Mouse (Mus musculus) lung, postnatal 0 days (tissue): ENCODE measurements around the gene Tbc1d30. TPM values are rescaled to one million over a fixed set of nuclear protein-coding genes. Genes with fewer than 3 reads are reported as not detected.

Source experiments
- ATAC-seq: fragments of 200-750 bp; cut with Nextera tagmentation; 2 replicates; pipeline ENCODE4 v1.8.0; 2017; ENCODE audit warnings: moderate library complexity
- DNase-seq: peaks from one replicate; pipeline ENCODE4 v3.0.0-alpha.2; 2016; ENCODE audit warnings: low spot score
- H3K27ac ChIP-seq: fragments of 300-500 bp; sonication (generic); 2 replicates; pipeline ENCODE4 v1.5.1; 2014; ENCODE audit warnings: antibody characterized with exemption, mild to moderate bottlenecking, low read length, mixed read lengths
- H3K27me3 ChIP-seq: fragments of 300-500 bp; sonication (generic); replicated peaks from 2 replicates; pipeline ENCODE4 v1.6.1; 2014; ENCODE audit warnings: low read length, mixed read lengths; ENCODE audit not compliant: insufficient read depth
- H3K36me3 ChIP-seq: fragments of 300-500 bp; sonication (generic); 2 replicates; pipeline ENCODE4 v1.6.1; 2014; ENCODE audit warnings: low read length, mixed read lengths; ENCODE audit not compliant: insufficient read depth
- H3K4me1 ChIP-seq: fragments of 300-500 bp; sonication (generic); 2 replicates; pipeline ENCODE4 v1.6.1; 2014; ENCODE audit warnings: antibody characterized with exemption, low read depth, low read length, mixed read lengths; ENCODE audit not compliant: insufficient read depth
- H3K4me2 ChIP-seq: fragments of 300-500 bp; sonication (generic); replicated peaks from 2 replicates; pipeline ENCODE4 v1.6.1; 2014; ENCODE audit warnings: low read depth, mild to moderate bottlenecking, low read length, moderate library complexity, mixed read lengths
- H3K4me3 ChIP-seq: fragments of 300-500 bp; sonication (generic); 2 replicates; pipeline ENCODE4 v1.5.1; 2014; ENCODE audit warnings: low read depth, low read length
- H3K9ac ChIP-seq: fragments of 300-500 bp; sonication (generic); replicated peaks from 2 replicates; pipeline ENCODE4 v1.6.1; 2014; ENCODE audit warnings: low read depth, mild to moderate bottlenecking
- H3K9me3 ChIP-seq: fragments of 300-500 bp; sonication (generic); 2 replicates; pipeline ENCODE4 v1.6.1; 2016; ENCODE audit warnings: low read length, mixed read lengths
- CTCF ChIP-seq: IDR thresholded peaks from 2 replicates; pipeline ENCODE4 v1.5.1; 2016; ENCODE audit warnings: antibody characterized with exemption, mild to moderate bottlenecking
- EP300 ChIP-seq: IDR thresholded peaks from 2 replicates; pipeline ENCODE4 v1.6.1; 2016; ENCODE audit warnings: antibody characterized with exemption, mild to moderate bottlenecking, control low read depth
- WGBS: fragments of 180-500 bp; shearing (Covaris S2); extraction: QIAGEN DNeasy Blood & Tissue Kit; methylation state at CpG from one replicate; pipeline ENCODE4 v1.1.7; 2014; 5-methylcytosine and 5-hydroxymethylcytosine counted together
- polyA plus RNA-seq: library from polyadenylated mRNA; unstranded; fragments of >200 nt; fragmentation: Nextera tagmentation; extraction: Ambion mirVana; gene quantifications from 2 replicates; pipeline ENCODE4 v1.2.1, GENCODE M21; 2015

Gene Tbc1d30
- polyA plus RNA-seq, 1 experiment from 2014 or later = 4.4 TPM

DNA sequence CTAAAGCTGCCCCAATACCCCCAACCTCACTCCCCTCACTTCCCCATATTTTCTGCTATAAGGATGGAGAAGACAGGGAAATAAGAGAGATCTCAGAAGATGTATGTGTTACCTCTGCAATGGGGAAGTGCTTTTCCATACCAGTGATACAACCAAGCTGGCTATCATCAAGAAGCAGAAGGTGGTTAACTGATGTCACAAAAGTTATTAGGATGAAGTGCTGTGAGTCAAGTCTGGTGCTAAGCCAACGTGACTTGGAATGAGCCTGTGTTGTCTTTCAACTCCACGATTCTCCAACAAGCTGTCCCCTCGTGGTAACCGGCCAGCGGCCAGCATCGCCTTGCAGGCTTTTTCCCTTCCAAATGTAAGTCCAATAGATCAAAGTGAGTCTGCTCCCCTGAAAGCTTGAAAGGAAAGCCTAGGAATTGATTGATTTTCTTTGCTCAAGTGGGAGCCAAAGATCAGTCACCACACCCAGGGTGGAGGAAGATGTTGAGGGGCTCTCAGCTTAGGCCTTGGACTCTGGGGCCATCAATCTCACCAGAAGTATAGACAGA is 90.0 kb downstream of the Tbc1d30 start:
- 59% methylated on average over 6 of the region's 6 CpGs for WGBS
- no peaks in the 10 kb centered on the region for H3K9me3 ChIP-seq
- no peak for TF ChIP-seq CTCF
- TF ChIP-seq EP300 = no peak
- no peak overlapping the region for H3K4me3 ChIP-seq
- H3K36me3 ChIP-seq = no peaks in the 10 kb centered on the region
- H3K4me2 ChIP-seq = no peak overlapping the region
- ATAC-seq (no peak), DNase-seq (no peak)
- no peak overlapping the region for H3K27ac ChIP-seq
- no peaks in the 10 kb centered on the region for H3K27me3 ChIP-seq
- H3K4me1 ChIP-seq = no peaks in the 10 kb centered on the region
- H3K9ac ChIP-seq = no peak overlapping the region

DNA sequence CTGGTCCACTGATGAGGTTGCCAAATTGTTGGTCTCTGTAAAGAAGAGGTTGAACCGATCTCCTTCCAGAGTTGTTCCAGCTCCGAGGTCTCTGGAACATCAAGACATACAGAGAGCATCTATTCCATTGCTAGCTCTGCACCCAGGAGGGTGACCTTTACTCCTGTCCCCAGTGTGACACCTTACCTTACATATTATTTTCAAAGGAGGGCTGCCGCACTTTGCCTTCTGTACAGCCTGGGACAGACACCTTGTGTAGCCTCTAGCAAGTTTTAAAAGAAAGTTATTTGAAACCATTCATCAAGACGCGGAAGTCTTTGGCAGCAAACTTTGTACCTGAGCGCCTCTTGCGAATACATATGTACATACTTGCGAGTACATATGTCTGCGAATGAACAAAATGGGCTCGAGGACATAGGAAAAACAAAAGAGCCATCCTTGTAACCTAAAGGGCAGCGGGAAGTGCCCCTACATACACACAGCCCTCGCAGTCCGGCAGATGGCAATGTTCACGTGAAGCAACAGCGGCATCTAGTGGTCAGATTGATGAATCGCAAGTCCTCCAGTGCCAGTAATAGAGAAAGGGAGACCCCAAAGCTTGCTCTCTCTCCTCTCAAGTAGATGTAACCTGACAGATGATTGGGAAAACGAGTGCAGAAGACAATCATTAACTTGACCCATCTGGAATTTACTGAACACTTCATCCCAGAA is 94.8 kb downstream of the Tbc1d30 start:
- Histone ChIP-seq H3K9me3 (no peaks in the 10 kb centered on the region), H3K27ac (no peak overlapping the region), H3K4me2 (no peak overlapping the region), H3K36me3 (no peaks in the 10 kb centered on the region), H3K27me3 (no peaks in the 10 kb centered on the region), H3K4me1 (no peaks in the 10 kb centered on the region), H3K4me3 (no peak overlapping the region), H3K9ac (no peak overlapping the region)
- WGBS = 25% methylated on average over 17 of the region's 17 CpGs
- peak; percentile 74 for DNase-seq
- ATAC-seq = peak; percentile 46
- TF ChIP-seq CTCF (peak; percentile 99), EP300 (no peak)

GRCm38 (mm10) chr10:121255465-121255864 is 95.6 kb downstream of the Tbc1d30 start:
- no peak overlapping the region for H3K4me3 ChIP-seq
- no peaks in the 10 kb centered on the region for H3K9me3 ChIP-seq
- no peak for TF ChIP-seq EP300
- TF ChIP-seq CTCF = no peak
- no peaks in the 10 kb centered on the region for H3K27me3 ChIP-seq
- no peak overlapping the region for H3K27ac ChIP-seq
- no peaks in the 10 kb centered on the region for H3K36me3 ChIP-seq
- DNase-seq (no peak), ATAC-seq (no peak)
- peaks cover 4% of the 10 kb centered on the region; the same call in 1 of the 2 replicates for H3K4me1 ChIP-seq
- H3K4me2 ChIP-seq = no peak overlapping the region
- H3K9ac ChIP-seq = no peak overlapping the region
- 94% methylated on average over 5 of the region's 5 CpGs for WGBS

DNA sequence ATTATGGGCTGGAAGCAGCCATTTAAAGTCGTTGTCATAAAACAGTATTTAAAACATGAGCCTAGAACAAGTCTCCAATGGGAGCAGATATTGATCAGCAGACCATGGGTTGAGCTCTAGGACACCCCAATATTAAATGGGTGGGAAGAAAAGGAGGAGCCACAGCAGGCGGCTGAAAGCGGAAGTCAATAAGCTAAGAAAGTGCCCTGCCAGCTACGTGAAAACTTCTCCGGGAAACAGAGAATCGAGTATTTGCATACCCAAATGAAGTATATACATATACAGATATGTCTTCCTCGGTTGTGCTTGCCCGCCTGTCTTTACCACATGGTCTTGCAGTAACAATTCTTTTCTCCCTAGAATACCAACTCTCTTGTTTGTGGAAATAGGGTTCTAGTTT is 96.7 kb downstream of the Tbc1d30 start:
- Histone ChIP-seq H3K36me3 (no peaks in the 10 kb centered on the region), H3K4me3 (no peak overlapping the region), H3K9me3 (no peaks in the 10 kb centered on the region), H3K4me2 (no peak overlapping the region), H3K27ac (no peak overlapping the region), H3K27me3 (no peaks in the 10 kb centered on the region), H3K4me1 (peaks cover 10% of the 10 kb centered on the region; the same call in 1 of the 2 replicates), H3K9ac (no peak overlapping the region)
- DNase-seq (no peak), ATAC-seq (no peak)
- WGBS = 75% methylated on average over 8 of the region's 8 CpGs
- TF ChIP-seq EP300 (no peak), CTCF (no peak)

DNA sequence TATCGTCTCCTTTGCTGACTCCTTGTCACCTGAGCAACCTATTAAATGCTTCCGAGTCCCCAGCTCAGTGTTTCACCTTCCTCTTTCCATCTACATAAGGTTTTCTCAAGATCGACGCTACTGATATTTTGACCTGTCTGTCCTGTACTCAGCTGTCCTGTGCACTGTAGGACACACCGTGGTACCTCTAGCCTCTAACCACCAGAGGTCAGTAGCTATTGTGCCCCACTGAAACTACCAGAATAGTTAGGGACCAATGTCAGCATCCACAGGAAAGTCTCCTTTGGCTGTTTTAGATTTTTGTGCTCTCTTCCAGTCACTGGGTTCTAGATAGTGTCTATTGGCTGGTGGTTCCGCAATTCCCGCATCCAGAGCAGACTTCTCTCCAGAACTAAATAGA is 98.3 kb downstream of the Tbc1d30 start:
- TF ChIP-seq EP300 (no peak), CTCF (peak; percentile 78)
- H3K36me3 ChIP-seq = no peaks in the 10 kb centered on the region
- H3K4me1 ChIP-seq = peaks cover 10% of the 10 kb centered on the region; the same call in 1 of the 2 replicates
- WGBS = 70% methylated on average over 7 of the region's 7 CpGs
- peak; percentile 27; the same call in 1 of the 2 replicates for ATAC-seq
- no peak overlapping the region for H3K9ac ChIP-seq
- H3K27ac ChIP-seq = no peak overlapping the region
- no peaks in the 10 kb centered on the region for H3K9me3 ChIP-seq
- H3K4me2 ChIP-seq = no peak overlapping the region
- DNase-seq = peak; percentile 42
- no peaks in the 10 kb centered on the region for H3K27me3 ChIP-seq
- no peak overlapping the region for H3K4me3 ChIP-seq

- Histone ChIP-seq H3K9me3 (no peaks in the 10 kb centered on the region), H3K4me2 (0 out of 2 replicates have a peak overlapping the region, but pooled peaks have one; percentile 19), H3K27ac (peak overlapping the region; percentile 32; the same call in 1 of the 2 replicates), H3K9ac (no peak overlapping the region), H3K27me3 (no peaks in the 10 kb centered on the region), H3K4me1 (peaks cover 10% of the 10 kb centered on the region; the same call in 1 of the 2 replicates), H3K36me3 (no peaks in the 10 kb centered on the region), H3K4me3 (no peak overlapping the region)
- ATAC-seq (no peak), DNase-seq (peak; percentile 29)
- no peak for TF ChIP-seq EP300
- TF ChIP-seq CTCF = no peak
- WGBS = 30% methylated on average over 8 of the region's 8 CpGs
Measured at GRCm38 (mm10) chr10:121251191-121251590, 99.9 kb downstream of the Tbc1d30 start.
